Mouse (Mus musculus) embryonic fibroblast, embryonic 13.5 days (primary cell): ENCODE measurements around the gene Tmem189. TPM values are rescaled to one million over a fixed set of nuclear protein-coding genes. Genes with fewer than 3 reads are reported as not detected.

Experiments used
- H3K27ac ChIP-seq: 2 replicates; pipeline ENCODE4 v1.5.1; 2012; ENCODE audit warnings: low read length, control low read depth, inconsistent platforms; ENCODE audit not compliant: insufficient read depth
- H3K4me1 ChIP-seq: 2 replicates; pipeline ENCODE4 v1.6.1; 2011; ENCODE audit warnings: low read length; ENCODE audit not compliant: control insufficient read depth, insufficient read depth
- H3K4me3 ChIP-seq: 2 replicates; pipeline ENCODE4 v1.5.1; 2011; ENCODE audit warnings: mild to moderate bottlenecking, control low read depth, low read length; ENCODE audit not compliant: insufficient read depth
- CTCF ChIP-seq: IDR thresholded peaks from 2 replicates; pipeline ENCODE4 v1.5.1; 2011; ENCODE audit warnings: mild to moderate bottlenecking, control low read depth, low read length, moderate library complexity, borderline replicate concordance; ENCODE audit not compliant: insufficient read depth
- POLR2A ChIP-seq: IDR thresholded peaks from 2 replicates; pipeline ENCODE4 v1.6.1; 2011; ENCODE audit warnings: low read depth, mild to moderate bottlenecking, control low read depth, low read length, moderate library complexity
- polyA plus RNA-seq: library from polyadenylated mRNA; stranded (reverse); fragments of >200 nt; gene quantifications from 2 replicates; pipeline ENCODE4 v1.2.4, GENCODE M21; 2011; ENCODE audit warnings: low read depth; ENCODE audit not compliant: missing spikeins, insufficient read length

Tmem189 gene
- polyA plus RNA-seq, 1 experiment, result 31.3 TPM

GRCm38 (mm10) chr2:167629665-167630209 lies 59.9 kb downstream of the Tmem189 start:
- TF ChIP-seq CTCF (no peak), POLR2A (no peak)
- H3K4me3 ChIP-seq, result no peak overlapping the region
- no peak overlapping the region for H3K27ac ChIP-seq
- H3K4me1 ChIP-seq, result peaks cover 14% of the 10 kb centered on the region; the same call in 1 of the 2 replicates

GRCm38 (mm10) chr2:167628872-167629271 lies 60.8 kb downstream of the Tmem189 start:
- H3K27ac ChIP-seq, result no peak overlapping the region
- TF ChIP-seq CTCF, result no peak
- no peak for TF ChIP-seq POLR2A
- peaks cover 14% of the 10 kb centered on the region; the same call in 1 of the 2 replicates for H3K4me1 ChIP-seq
- H3K4me3 ChIP-seq, result no peak overlapping the region

- Histone ChIP-seq H3K4me3 (no peak overlapping the region), H3K27ac (no peak overlapping the region), H3K4me1 (peaks cover 10% of the 10 kb centered on the region; the same call in 1 of the 2 replicates)
- TF ChIP-seq POLR2A (no peak), CTCF (no peak)
These were observed 62.6 kb downstream of the Tmem189 start for GRCm38 (mm10) chr2:167627019-167627418.

- Histone ChIP-seq H3K27ac (no peak overlapping the region), H3K4me1 (peaks cover 10% of the 10 kb centered on the region; the same call in 1 of the 2 replicates), H3K4me3 (no peak overlapping the region)
- TF ChIP-seq POLR2A (no peak), CTCF (no peak)
These were observed 64.0 kb downstream of the Tmem189 start for GRCm38 (mm10) chr2:167625670-167626069.

- peaks cover 6% of the 10 kb centered on the region for H3K4me1 ChIP-seq
- H3K4me3 ChIP-seq, result no peak overlapping the region
- no peak overlapping the region for H3K27ac ChIP-seq
- TF ChIP-seq POLR2A, result no peak
- no peak for TF ChIP-seq CTCF
These were observed 65.1 kb downstream of the Tmem189 start for GRCm38 (mm10) chr2:167624368-167625075.

GRCm38 (mm10) chr2:167622965-167623364 lies 66.7 kb downstream of the Tmem189 start:
- Histone ChIP-seq H3K4me3 (no peak overlapping the region), H3K27ac (no peak overlapping the region), H3K4me1 (no peaks in the 10 kb centered on the region; the same call in none of the 2 replicates)
- TF ChIP-seq CTCF (no peak), POLR2A (no peak)

GRCm38 (mm10) chr2:167622352-167622751 lies 67.3 kb downstream of the Tmem189 start:
- H3K27ac ChIP-seq, result no peak overlapping the region

GRCm38 (mm10) chr2:167621255-167622087 lies 68.2 kb downstream of the Tmem189 start:
- Histone ChIP-seq H3K4me1 (no peaks in the 10 kb centered on the region; the same call in none of the 2 replicates), H3K4me3 (no peak overlapping the region), H3K27ac (no peak overlapping the region)
- TF ChIP-seq POLR2A (no peak), CTCF (no peak)

More at GRCm38 (mm10) chr2:167622352-167622751, 67.3 kb downstream of the Tmem189 start:
- TF ChIP-seq POLR2A (no peak), CTCF (no peak)
- no peak overlapping the region for H3K4me3 ChIP-seq
- no peaks in the 10 kb centered on the region; the same call in none of the 2 replicates for H3K4me1 ChIP-seq

- Histone ChIP-seq H3K27ac (no peak overlapping the region), H3K4me3 (no peak overlapping the region), H3K4me1 (no peaks in the 10 kb centered on the region; the same call in 1 of the 2 replicates)
- TF ChIP-seq POLR2A (no peak), CTCF (no peak)
These were observed 72.2 kb downstream of the Tmem189 start for GRCm38 (mm10) chr2:167617472-167617871.
